Mouse (Mus musculus) ovary, postnatal 14 days (tissue): Measurements from ENCODE around the gene Olfr1453.
"Not testable (repeated sequence)": the region's sequence is repeated elsewhere in the genome, so short reads cannot be mapped to it uniquely, and the experiment has no call there.

Experiments
- DNase-seq: peaks from one replicate; pipeline ENCODE4 v3.0.0; 2022; ENCODE audit warnings: low spot score

Gene Olfr1453

GRCm38 (mm10) chr19:13028227-13028626, at the start of gene Olfr1453:
TSS of gene Olfr1453 (minus strand) at chr19:13028327.
- DNase-seq, result no peak

- no peak for DNase-seq
Measured at GRCm38 (mm10) chr19:13060310-13060709, 32.2 kb upstream of the Olfr1453 start, which contains the start of gene Olfr1454. TSS of gene Olfr1454 (plus strand) at chr19:13060610.

GRCm38 (mm10) chr19:12994714-12995113, 33.4 kb downstream of the Olfr1453 start, which contains the start of gene Olfr1451:
TSS of gene Olfr1451 (plus strand) at chr19:12995014.
- DNase-seq, result no peak

- not testable (repeated sequence) for DNase-seq
Measured at GRCm38 (mm10) chr19:12992316-12992715, 35.8 kb downstream of the Olfr1453 start.
